Mouse (Mus musculus) CD4-positive, CD25-positive, alpha-beta regulatory T cell, adult 2 months (primary cell): ENCODE data around the gene Pik3r2.

Experiments used
- DNase-seq: peaks from one replicate; pipeline ENCODE4 v3.0.0-alpha.2; 2012; ENCODE audit warnings: low read depth, low spot score

Gene Pik3r2

DNA sequence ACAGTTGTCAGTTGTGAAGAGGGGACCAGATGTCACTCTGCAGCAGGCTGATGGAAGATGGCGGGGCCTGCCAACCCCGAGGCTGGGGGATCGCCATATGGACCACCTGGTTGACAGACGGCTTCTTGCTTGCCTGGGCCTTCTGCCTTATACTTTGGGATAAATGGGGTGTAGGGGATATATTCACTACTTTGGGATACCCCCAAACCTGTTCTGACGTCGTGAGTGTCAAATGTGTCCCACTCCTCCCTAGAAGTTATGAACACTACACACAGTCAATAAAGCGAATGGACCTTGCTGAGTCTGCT, 18.3 kb downstream of the Pik3r2 start:
- no peak for DNase-seq

GRCm38 (mm10) chr8:70757523-70758307, 18.8 kb downstream of the Pik3r2 start:
- peak; percentile 55 for DNase-seq

GRCm38 (mm10) chr8:70756476-70757040, 20.0 kb downstream of the Pik3r2 start:
- DNase-seq = no peak

DNA sequence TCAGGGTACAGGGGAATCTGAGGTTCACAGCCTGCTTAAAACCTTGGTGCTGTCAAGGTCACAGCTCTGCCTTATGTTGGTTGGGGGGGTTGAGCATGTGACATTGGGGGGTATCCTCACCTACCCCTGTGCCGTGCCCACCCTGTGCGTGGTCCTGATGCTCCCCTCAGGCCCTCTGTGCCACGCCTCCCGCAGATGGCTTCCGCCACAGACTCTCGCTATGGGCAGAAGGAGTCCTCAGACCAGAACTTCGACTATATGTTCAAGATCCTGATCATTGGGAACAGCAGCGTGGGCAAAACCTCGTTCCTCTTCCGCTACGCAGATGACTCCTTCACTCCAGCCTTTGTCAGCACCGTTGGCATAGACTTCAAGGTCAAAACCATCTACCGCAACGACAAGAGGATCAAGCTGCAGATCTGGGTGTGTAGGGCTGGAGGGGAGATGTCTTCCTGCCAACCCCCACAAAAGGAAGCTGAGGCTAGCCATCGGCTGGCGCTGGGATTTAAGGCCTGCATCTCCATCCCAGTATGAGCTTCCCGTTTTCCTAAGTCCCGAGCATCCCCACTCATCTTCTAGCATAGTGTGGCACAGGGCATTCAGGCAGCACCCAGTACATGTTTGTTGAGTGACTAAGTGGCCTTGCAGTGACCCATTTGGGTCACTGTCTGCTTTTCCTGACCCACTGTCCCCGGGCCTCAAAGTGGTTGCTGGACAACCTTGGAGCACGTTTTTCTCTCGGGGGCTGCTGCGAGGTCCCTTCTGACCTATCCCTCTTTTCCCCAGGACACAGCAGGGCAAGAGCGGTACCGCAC, 20.6 kb downstream of the Pik3r2 start:
- no peak for DNase-seq

- peak; percentile 66 for DNase-seq
Observed at GRCm38 (mm10) chr8:70754871-70755660, 21.4 kb downstream of the Pik3r2 start.

DNA sequence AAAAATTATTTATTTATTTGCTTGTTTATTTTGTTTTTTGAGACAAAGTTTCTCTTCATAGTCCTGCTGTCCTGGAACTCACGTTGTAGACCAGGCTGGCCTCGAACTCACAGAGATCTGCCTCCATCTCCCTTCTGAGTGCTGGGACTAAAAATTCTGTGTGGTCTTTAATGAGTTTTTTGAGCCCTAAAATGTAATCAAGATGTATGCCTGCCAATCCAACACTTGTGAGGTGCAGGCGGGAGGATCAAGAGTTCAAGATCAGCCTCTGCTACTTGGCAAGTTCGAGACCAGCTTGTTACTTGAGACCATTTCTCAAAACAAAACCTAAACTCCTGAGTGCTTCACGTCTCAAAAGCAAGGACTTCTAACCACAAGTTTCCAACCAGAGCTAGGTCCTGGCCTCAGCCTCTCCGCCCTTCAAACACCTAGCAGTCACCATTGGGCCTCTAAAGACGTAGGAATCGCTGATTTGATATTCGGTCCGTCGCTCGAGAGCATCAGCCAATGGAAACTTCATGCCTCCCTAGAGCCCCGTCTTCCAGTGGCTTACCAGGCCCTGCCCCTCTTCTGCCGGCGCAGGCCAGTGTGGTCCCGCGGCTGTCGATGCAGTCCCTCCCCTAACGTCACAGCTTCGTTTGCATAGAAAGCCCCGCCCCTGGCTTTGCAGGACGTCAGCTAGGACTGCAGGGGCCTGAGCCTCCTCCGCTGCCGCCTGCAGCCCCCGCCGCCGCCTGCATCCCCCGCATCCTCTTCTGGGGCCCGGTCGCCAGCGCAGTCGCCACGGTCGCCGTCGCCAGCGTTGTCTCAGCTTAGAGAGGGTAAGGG, 22.3 kb downstream of the Pik3r2 start, which contains the start of gene Rab3a:
Gene Rab3a, plus strand, starts transcription at position 637 of the 828 bp plus-strand sequence.
- DNase-seq = peak; percentile 97

- DNase-seq = peak; percentile 72
Observed at GRCm38 (mm10) chr8:70753151-70753550, 23.4 kb downstream of the Pik3r2 start.

DNA sequence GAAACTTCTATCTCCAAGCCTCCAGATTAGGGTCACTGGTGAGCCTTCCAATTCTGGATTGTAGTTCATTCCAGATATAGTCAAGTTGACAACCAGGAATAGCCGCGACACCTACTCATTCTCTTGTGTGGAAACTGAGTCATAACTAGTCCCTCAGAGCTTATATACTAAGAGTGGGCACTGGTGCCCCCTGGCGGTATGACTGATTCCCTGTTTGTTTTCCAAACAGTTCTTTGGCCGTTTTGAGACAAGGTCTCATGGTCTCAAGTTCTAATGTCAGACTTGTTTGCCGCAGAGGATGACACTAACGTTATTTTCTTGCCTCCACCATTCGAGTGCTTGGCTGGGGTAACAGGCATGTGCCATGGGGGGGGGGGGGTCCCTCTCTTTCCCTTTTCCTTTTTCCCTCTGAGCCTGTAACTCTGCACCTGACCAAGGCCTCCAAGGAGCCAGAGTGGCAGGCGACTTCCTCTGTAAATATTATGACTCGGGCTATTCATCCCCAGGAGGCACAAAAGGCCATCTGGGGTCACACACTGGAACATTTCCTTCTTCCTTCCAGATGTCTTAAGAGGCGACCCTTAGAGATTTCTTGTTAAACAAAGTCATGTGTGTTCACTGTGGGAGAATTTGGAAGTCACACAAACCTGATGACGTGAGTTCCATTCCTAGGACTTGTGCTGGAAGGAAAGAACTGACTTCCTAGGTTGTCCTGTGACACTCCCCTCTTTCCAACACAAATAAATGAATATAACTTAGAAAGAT, 24.3 kb downstream of the Pik3r2 start:
- DNase-seq = peak; percentile 83

- no peak for DNase-seq
Observed at GRCm38 (mm10) chr8:70750128-70750680, 26.3 kb downstream of the Pik3r2 start.

GRCm38 (mm10) chr8:70749097-70749674, 27.3 kb downstream of the Pik3r2 start:
- no peak for DNase-seq

DNA sequence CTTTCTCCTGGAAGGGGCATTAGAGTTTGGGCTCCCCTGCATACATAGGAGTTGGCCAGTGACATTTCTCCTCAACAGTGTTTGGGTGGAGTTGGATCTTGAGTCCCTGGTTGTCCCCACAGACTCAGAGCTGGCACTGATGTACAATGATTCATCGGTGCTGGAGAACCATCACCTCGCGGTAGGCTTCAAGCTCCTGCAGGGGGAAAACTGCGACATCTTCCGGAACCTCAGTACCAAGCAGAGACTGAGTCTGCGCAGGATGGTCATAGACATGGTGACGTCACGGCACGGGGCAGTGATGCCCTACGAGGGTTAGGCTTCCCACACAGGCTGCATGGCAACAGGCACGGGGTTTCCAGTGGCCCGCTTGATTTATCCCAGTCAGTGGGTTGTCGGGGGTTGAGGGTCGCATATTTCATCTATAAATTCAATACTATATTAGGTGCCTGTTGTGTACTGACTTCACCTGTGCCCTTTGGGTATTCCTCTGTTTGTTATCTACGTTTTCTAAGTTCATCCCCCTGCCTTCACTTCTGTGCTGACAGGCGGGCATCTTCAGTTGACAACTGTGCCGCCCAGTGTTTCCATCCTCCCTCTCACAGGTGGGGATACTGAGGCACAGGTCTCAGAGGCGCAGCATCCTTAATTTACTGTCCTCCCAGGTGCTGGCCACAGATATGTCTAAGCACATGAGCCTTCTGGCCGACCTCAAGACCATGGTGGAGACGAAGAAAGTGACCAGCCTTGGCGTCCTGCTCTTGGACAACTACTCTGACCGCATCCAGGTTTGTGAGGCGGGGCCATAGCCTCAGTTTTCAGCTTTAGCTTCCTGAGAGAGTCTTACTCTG, 28.0 kb downstream of the Pik3r2 start:
- no peak for DNase-seq

DNA sequence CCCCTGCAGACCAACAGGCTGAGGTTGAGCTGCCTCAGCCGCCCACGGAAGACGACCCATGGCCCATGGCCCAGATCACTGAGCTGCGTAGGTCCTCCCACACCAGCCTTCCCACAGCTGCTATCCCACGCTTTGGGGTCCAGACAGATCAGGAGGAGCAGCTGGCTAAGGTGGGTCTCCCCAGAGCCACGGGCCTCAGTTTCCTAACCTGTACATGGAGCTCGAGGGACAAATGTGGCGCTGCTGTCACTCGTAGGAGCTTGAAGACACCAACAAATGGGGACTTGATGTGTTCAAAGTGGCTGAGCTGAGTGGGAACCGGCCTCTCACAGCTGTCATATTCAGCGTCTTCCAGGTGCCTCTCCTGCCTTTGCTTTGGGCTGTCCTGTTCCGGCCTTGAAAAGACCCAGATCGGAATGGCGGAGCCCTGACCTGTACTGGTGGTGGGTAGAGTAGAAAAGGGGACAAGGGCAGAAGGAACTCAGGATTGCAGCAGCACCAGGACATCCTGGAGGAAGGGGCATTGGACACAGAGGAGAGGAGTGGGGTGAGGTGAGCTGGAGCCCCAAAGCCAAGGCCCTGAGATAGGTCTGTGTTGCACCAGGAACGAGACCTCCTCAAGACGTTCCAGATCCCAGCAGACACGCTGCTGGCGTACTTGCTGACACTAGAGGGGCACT, 29.2 kb downstream of the Pik3r2 start:
- no peak for DNase-seq

DNA sequence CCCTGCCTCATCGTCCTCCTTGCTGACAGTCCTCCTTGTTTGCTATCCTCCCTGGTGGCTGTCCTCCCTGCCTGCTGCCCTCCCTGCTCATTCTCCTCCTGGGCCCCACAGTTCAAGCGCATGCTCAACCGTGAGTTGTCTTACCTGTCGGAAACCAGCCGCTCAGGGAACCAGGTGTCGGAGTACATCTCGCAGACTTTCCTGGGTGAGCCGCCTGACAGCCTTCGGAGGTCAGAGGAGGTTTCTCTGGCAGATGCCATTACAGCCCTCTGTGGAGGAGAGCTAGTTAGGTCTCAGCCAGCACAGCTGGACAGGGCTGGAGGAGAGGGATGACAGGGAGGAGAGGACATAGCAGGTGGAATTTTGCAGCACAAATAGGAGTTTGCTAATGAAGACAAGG, 29.8 kb downstream of the Pik3r2 start:
- no peak for DNase-seq

GRCm38 (mm10) chr8:70745691-70746220, 30.8 kb downstream of the Pik3r2 start:
- no peak for DNase-seq

GRCm38 (mm10) chr8:70744806-70745205, 31.7 kb downstream of the Pik3r2 start:
- peak; percentile 57 for DNase-seq

- DNase-seq = peak; percentile 70
Observed at GRCm38 (mm10) chr8:70743656-70744590, 32.6 kb downstream of the Pik3r2 start.
